Mouse (Mus musculus): ENCODE measurements around the gene 2310022A10Rik. TPM values are rescaled to one million over a fixed set of nuclear protein-coding genes. Genes with fewer than 3 reads are reported as not detected.
A peak's percentile ranks its signal among the peaks of the same experiment; 100 is the strongest.

2310022A10Rik gene
- polyA plus RNA-seq, 1 experiment from 2014 or later = 39.3 TPM

GRCm38 (mm10) chr7:27577589-27577988 is 24.6 kb downstream of the 2310022A10Rik start:
- H3K36me3 ChIP-seq (replicated peaks) = peaks cover 93% of the 10 kb centered on the region
- no peaks in the 10 kb centered on the region for H3K4me1 ChIP-seq
- H3K4me3 ChIP-seq = no peak overlapping the region
- no peak overlapping the region for H3K27ac ChIP-seq
- H3K9me3 ChIP-seq = no peaks in the 10 kb centered on the region
- H3K27me3 ChIP-seq (ENCODE audit: poor library complexity, severe bottlenecking) = no peaks in the 10 kb centered on the region
- DNase-seq (ENCODE audit: extremely low spot score, low spot score) = no peak
- 95% methylated on average over 6 of the region's 6 CpGs for WGBS

GRCm38 (mm10) chr7:27578465-27578864 is 25.4 kb downstream of the 2310022A10Rik start:
- 84% methylated on average over 7 of the region's 7 CpGs for WGBS
- peaks cover 98% of the 10 kb centered on the region for H3K36me3 ChIP-seq (replicated peaks)
- no peaks in the 10 kb centered on the region for H3K9me3 ChIP-seq
- no peaks in the 10 kb centered on the region for H3K27me3 ChIP-seq (ENCODE audit: poor library complexity, severe bottlenecking)
- DNase-seq (ENCODE audit: extremely low spot score, low spot score) = no peak
- no peaks in the 10 kb centered on the region for H3K4me1 ChIP-seq
- H3K4me3 ChIP-seq = no peak overlapping the region
- no peak overlapping the region for H3K27ac ChIP-seq

- WGBS = 89% methylated on average over 14 of the region's 14 CpGs
- peaks cover 98% of the 10 kb centered on the region for H3K36me3 ChIP-seq (replicated peaks)
- no peak for DNase-seq (ENCODE audit: extremely low spot score, low spot score)
- no peak overlapping the region for H3K4me3 ChIP-seq
- no peaks in the 10 kb centered on the region for H3K27me3 ChIP-seq (ENCODE audit: poor library complexity, severe bottlenecking)
- no peaks in the 10 kb centered on the region for H3K4me1 ChIP-seq
- H3K9me3 ChIP-seq = no peaks in the 10 kb centered on the region
- no peak overlapping the region for H3K27ac ChIP-seq
These were observed 27.5 kb downstream of the 2310022A10Rik start for GRCm38 (mm10) chr7:27580380-27581174.

- no peak for DNase-seq (ENCODE audit: extremely low spot score, low spot score)
- H3K9me3 ChIP-seq = no peaks in the 10 kb centered on the region
- H3K27me3 ChIP-seq (ENCODE audit: poor library complexity, severe bottlenecking) = no peaks in the 10 kb centered on the region
- H3K4me3 ChIP-seq = no peak overlapping the region
- 89% methylated on average over 2 of the region's 2 CpGs for WGBS
- peaks cover 37% of the 10 kb centered on the region for H3K36me3 ChIP-seq (replicated peaks)
- no peaks in the 10 kb centered on the region for H3K4me1 ChIP-seq
- H3K27ac ChIP-seq = no peak overlapping the region
These were observed 33.8 kb downstream of the 2310022A10Rik start for GRCm38 (mm10) chr7:27586861-27587260.

- no peak for DNase-seq (ENCODE audit: extremely low spot score, low spot score)
- Histone ChIP-seq H3K27me3 (ENCODE audit: poor library complexity, severe bottlenecking) (no peaks in the 10 kb centered on the region), H3K36me3 (replicated peaks) (peaks cover 28% of the 10 kb centered on the region), H3K9me3 (no peaks in the 10 kb centered on the region), H3K4me3 (no peak overlapping the region), H3K4me1 (peaks cover 4% of the 10 kb centered on the region), H3K27ac (no peak overlapping the region)
- WGBS = 83% methylated on average over 2 of the region's 2 CpGs
These were observed 34.7 kb downstream of the 2310022A10Rik start for GRCm38 (mm10) chr7:27587741-27588140.

- Histone ChIP-seq H3K27ac (no peak overlapping the region), H3K27me3 (ENCODE audit: poor library complexity, severe bottlenecking) (no peaks in the 10 kb centered on the region), H3K4me1 (peaks cover 14% of the 10 kb centered on the region), H3K36me3 (replicated peaks) (peaks cover 14% of the 10 kb centered on the region), H3K9me3 (no peaks in the 10 kb centered on the region), H3K4me3 (no peak overlapping the region)
- 96% methylated on average over 4 of the region's 4 CpGs for WGBS
- no peak for DNase-seq (ENCODE audit: extremely low spot score, low spot score)
These were observed 37.1 kb downstream of the 2310022A10Rik start for GRCm38 (mm10) chr7:27590088-27590487.

- H3K27me3 ChIP-seq (ENCODE audit: poor library complexity, severe bottlenecking) = no peaks in the 10 kb centered on the region
- peaks cover 19% of the 10 kb centered on the region for H3K4me1 ChIP-seq
- H3K27ac ChIP-seq = peak overlapping the region; percentile 97
- H3K9me3 ChIP-seq = no peaks in the 10 kb centered on the region
- DNase-seq (ENCODE audit: extremely low spot score, low spot score) = no peak
- peaks cover 14% of the 10 kb centered on the region for H3K36me3 ChIP-seq (replicated peaks)
- WGBS = 67% methylated on average over 4 of the region's 4 CpGs
- H3K4me3 ChIP-seq = peak overlapping the region; percentile 80
These were observed 37.7 kb downstream of the 2310022A10Rik start for GRCm38 (mm10) chr7:27590566-27591213.

GRCm38 (mm10) chr7:27591266-27592216 is 38.5 kb downstream of the 2310022A10Rik start, which contains the start of gene Akt2:
Gene Akt2, plus strand, starts transcription at chr7:27591552.
- H3K4me1 ChIP-seq = peaks cover 27% of the 10 kb centered on the region
- H3K27ac ChIP-seq = peak within 1 kb of the TSS; percentile 97
- no peaks in the 10 kb centered on the region for H3K27me3 ChIP-seq (ENCODE audit: poor library complexity, severe bottlenecking)
- H3K4me3 ChIP-seq = peak within 1 kb of the TSS; percentile 80
- H3K36me3 ChIP-seq (replicated peaks) = peaks cover 17% of the 10 kb centered on the region
- WGBS = under 1% methylated on average over 71 of the region's 71 CpGs
- peak; percentile 97 for DNase-seq (ENCODE audit: extremely low spot score, low spot score)
- no peaks in the 10 kb centered on the region for H3K9me3 ChIP-seq

- DNase-seq (ENCODE audit: extremely low spot score, low spot score) = no peak
- Histone ChIP-seq H3K9me3 (no peaks in the 10 kb centered on the region), H3K27me3 (ENCODE audit: poor library complexity, severe bottlenecking) (no peaks in the 10 kb centered on the region), H3K27ac (peak overlapping the region; percentile 97), H3K4me1 (peaks cover 34% of the 10 kb centered on the region), H3K36me3 (replicated peaks) (peaks cover 17% of the 10 kb centered on the region), H3K4me3 (peak overlapping the region; percentile 80)
- WGBS = 3% methylated on average over 17 of the region's 17 CpGs
These were observed 39.3 kb downstream of the 2310022A10Rik start for GRCm38 (mm10) chr7:27592217-27592929.

- no peaks in the 10 kb centered on the region for H3K9me3 ChIP-seq
- 79% methylated on average over 12 of the region's 12 CpGs for WGBS
- H3K36me3 ChIP-seq (replicated peaks) = peaks cover 17% of the 10 kb centered on the region
- peaks cover 34% of the 10 kb centered on the region for H3K4me1 ChIP-seq
- no peaks in the 10 kb centered on the region for H3K27me3 ChIP-seq (ENCODE audit: poor library complexity, severe bottlenecking)
- peak overlapping the region; percentile 80 for H3K4me3 ChIP-seq
- DNase-seq (ENCODE audit: extremely low spot score, low spot score) = no peak
- peak overlapping the region; percentile 97 for H3K27ac ChIP-seq
These were observed 40.1 kb downstream of the 2310022A10Rik start for GRCm38 (mm10) chr7:27592934-27593645.

- no peak for DNase-seq (ENCODE audit: extremely low spot score, low spot score)
- Histone ChIP-seq H3K9me3 (no peaks in the 10 kb centered on the region), H3K27me3 (ENCODE audit: poor library complexity, severe bottlenecking) (no peaks in the 10 kb centered on the region), H3K27ac (peak overlapping the region; percentile 64), H3K4me3 (no peak overlapping the region), H3K4me1 (peaks cover 38% of the 10 kb centered on the region), H3K36me3 (replicated peaks) (peaks cover 17% of the 10 kb centered on the region)
- 68% methylated on average over 10 of the region's 10 CpGs for WGBS
These were observed 43.8 kb downstream of the 2310022A10Rik start for GRCm38 (mm10) chr7:27596586-27597503.

Measured in forebrain, embryonic 10.5 days (tissue).